8 mouse cellular contexts compared by ENCODE assay signal in genomic region chr2:26237290-26237782, GRCm38 (mm10). TPM values are rescaled to one million over a fixed set of nuclear protein-coding genes. Genes with fewer than 3 reads are reported as not detected.
DNase-seq lines count a peak whose midpoint lies in the region; ATAC-seq and TF ChIP-seq lines count a peak whose summit lies in the region.

Gene Qsox2, minus strand, starts transcription at chr2:26237525.

- peaks cover 6% of the 10 kb centered on the region; the same call in 1 of the 2 replicates for H3K36me3 ChIP-seq in forebrain, embryonic 10.5 days (replicated peaks)
- H3K36me3 ChIP-seq in heart, embryonic 15.5 days: no peaks in the 10 kb centered on the region
- no peaks in the 10 kb centered on the region for H3K36me3 ChIP-seq in liver, embryonic 14.5 days (replicated peaks; ENCODE audit: control insufficient read depth, insufficient read depth, low read depth)
- H3K36me3 ChIP-seq in neural tube, embryonic 11.5 days (ENCODE audit: control insufficient read depth, insufficient read depth, low read length): no peaks in the 10 kb centered on the region
- no peaks in the 10 kb centered on the region for H3K36me3 ChIP-seq in stomach, postnatal 0 days (ENCODE audit: control insufficient read depth, insufficient read depth, low read length)

- DNase-seq in CD8-positive naive resting alpha-beta T cell, adult 2 months (ENCODE audit: low read depth in 2 of 2, low spot score in 2 of 2): peak; percentile 62 to 82
- peak; percentile 81 for DNase-seq in c-Kit-positive CD71-negative TER-119-negative erythroid progenitor cells, embryonic 14.5 days (ENCODE audit: low read depth)
- peak; percentile 98 for DNase-seq in forebrain, embryonic 10.5 days (ENCODE audit: extremely low spot score, low spot score)
- peak; percentile 98 for DNase-seq in kidney, postnatal 25 days
- DNase-seq in liver, embryonic 14.5 days (ENCODE audit: low read depth in 3 of 3, low spot score in 3 of 3): peak; percentile 76 to 82 (median 79)
- peak; percentile 95 for DNase-seq in neural tube, embryonic 11.5 days (ENCODE audit: low spot score)
- peak; percentile 98 for DNase-seq in stomach, postnatal 0 days (ENCODE audit: low spot score)

- H3K4me2 ChIP-seq in heart, embryonic 15.5 days: peak within 1 kb of the TSS; percentile 91
- H3K4me2 ChIP-seq in liver, embryonic 14.5 days (ENCODE audit: low read depth): peak within 1 kb of the TSS; percentile 78
- peak within 1 kb of the TSS; percentile 88 for H3K4me2 ChIP-seq in neural tube, embryonic 11.5 days (ENCODE audit: low read depth)
- H3K4me2 ChIP-seq in stomach, postnatal 0 days (replicated peaks; ENCODE audit: low read depth): peak within 1 kb of the TSS; percentile 88

- no peaks in the 10 kb centered on the region for H3K9me3 ChIP-seq in forebrain, embryonic 10.5 days
- no peaks in the 10 kb centered on the region for H3K9me3 ChIP-seq in heart, embryonic 15.5 days (replicated peaks)
- no peaks in the 10 kb centered on the region for H3K9me3 ChIP-seq in liver, embryonic 14.5 days (ENCODE audit: control insufficient read depth, low read length)
- no peaks in the 10 kb centered on the region for H3K9me3 ChIP-seq in neural tube, embryonic 11.5 days (ENCODE audit: control insufficient read depth, low read length)
- H3K9me3 ChIP-seq in stomach, postnatal 0 days (ENCODE audit: control insufficient read depth, low read length): no peaks in the 10 kb centered on the region

- peak; percentile 84 for ATAC-seq in heart, embryonic 15.5 days (replicated peaks; ENCODE audit: insufficient number of reproducible peaks, insufficient read depth, low FRiP score, low read depth)
- ATAC-seq in liver, embryonic 14.5 days (ENCODE audit: insufficient read depth): peak; percentile 89
- peak; percentile 83 for ATAC-seq in neural tube, embryonic 11.5 days (ENCODE audit: insufficient read depth, low FRiP score, low TSS enrichment)
- ATAC-seq in stomach, postnatal 0 days (ENCODE audit: low FRiP score, low TSS enrichment): peak; percentile 94

- peaks cover 26% of the 10 kb centered on the region for H3K4me1 ChIP-seq in forebrain, embryonic 10.5 days
- peaks cover 30% of the 10 kb centered on the region for H3K4me1 ChIP-seq in heart, embryonic 15.5 days (replicated peaks)
- peaks cover 13 to 24% of the 10 kb centered on the region in 2 experiments for H3K4me1 ChIP-seq in liver, embryonic 14.5 days (replicated peaks; ENCODE audit: control insufficient read depth in 2 of 2, insufficient read depth in 2 of 2, low read length in 1 of 2)
- peaks cover 16% of the 10 kb centered on the region for H3K4me1 ChIP-seq in neural tube, embryonic 11.5 days (ENCODE audit: control insufficient read depth, insufficient read depth, low read length)
- H3K4me1 ChIP-seq in stomach, postnatal 0 days (replicated peaks; ENCODE audit: control insufficient read depth, insufficient read depth): peaks cover 3% of the 10 kb centered on the region

- peak within 1 kb of the TSS; percentile 73 for H3K9ac ChIP-seq in heart, embryonic 15.5 days
- H3K9ac ChIP-seq in liver, embryonic 14.5 days (replicated peaks): peak within 1 kb of the TSS; percentile 90
- H3K9ac ChIP-seq in neural tube, embryonic 11.5 days (ENCODE audit: low read length): peak within 1 kb of the TSS; percentile 91
- peak within 1 kb of the TSS; percentile 88 for H3K9ac ChIP-seq in stomach, postnatal 0 days (ENCODE audit: low read length)

- TF ChIP-seq EP300 in liver, embryonic 14.5 days (IDR thresholded peaks at IDR 0.05; ENCODE audit: low read depth): no peak
- no peak for TF ChIP-seq EP300 in stomach, postnatal 0 days (optimal IDR thresholded peaks at IDR 0.05)

- TF ChIP-seq CTCF in liver, embryonic 14.5 days (IDR thresholded peaks at IDR 0.05; ENCODE audit: low read depth): no peak
- TF ChIP-seq CTCF in stomach, postnatal 0 days (IDR thresholded peaks at IDR 0.05; ENCODE audit: low read depth): no peak

- H3K27ac ChIP-seq in forebrain, embryonic 10.5 days: peak within 1 kb of the TSS; percentile 95
- peak within 1 kb of the TSS; percentile 44 for H3K27ac ChIP-seq in heart, embryonic 15.5 days
- H3K27ac ChIP-seq in liver, embryonic 14.5 days: peak within 1 kb of the TSS; percentile 58
- peak within 1 kb of the TSS; percentile 73; the same call in 1 of the 2 replicates for H3K27ac ChIP-seq in neural tube, embryonic 11.5 days (ENCODE audit: low read depth, low read length)
- peak within 1 kb of the TSS; percentile 90 for H3K27ac ChIP-seq in stomach, postnatal 0 days (replicated peaks)

- H3K27me3 ChIP-seq in forebrain, embryonic 10.5 days (ENCODE audit: poor library complexity, severe bottlenecking): no peaks in the 10 kb centered on the region
- no peaks in the 10 kb centered on the region for H3K27me3 ChIP-seq in heart, embryonic 15.5 days
- H3K27me3 ChIP-seq in liver, embryonic 14.5 days (ENCODE audit: control insufficient read depth, insufficient read depth, low read length): no peaks in the 10 kb centered on the region
- no peaks in the 10 kb centered on the region for H3K27me3 ChIP-seq in neural tube, embryonic 11.5 days (ENCODE audit: control insufficient read depth, insufficient read depth, low read length)
- no peaks in the 10 kb centered on the region for H3K27me3 ChIP-seq in stomach, postnatal 0 days (ENCODE audit: control insufficient read depth, insufficient read depth, low read length)

- H3K4me3 ChIP-seq in forebrain, embryonic 10.5 days: peak within 1 kb of the TSS; percentile 97
- peak within 1 kb of the TSS; percentile 78 for H3K4me3 ChIP-seq in heart, embryonic 15.5 days
- H3K4me3 ChIP-seq in liver, embryonic 14.5 days (ENCODE audit: insufficient read depth in 1 of 2, low read depth in 2 of 2, low read length in 2 of 2): peak within 1 kb of the TSS; percentile 88 to 93
- peak within 1 kb of the TSS; percentile 94 for H3K4me3 ChIP-seq in neural tube, embryonic 11.5 days (ENCODE audit: low read depth, low read length)
- H3K4me3 ChIP-seq in stomach, postnatal 0 days (ENCODE audit: low read depth, low read length): peak within 1 kb of the TSS; percentile 83

- 2% methylated on average over 36 of the region's 36 CpGs for WGBS in forebrain, embryonic 10.5 days
- WGBS in heart, embryonic 15.5 days: under 1% methylated on average over 36 of the region's 36 CpGs
- WGBS in liver, embryonic 14.5 days (ENCODE audit: insufficient replicate concordance): 1% methylated on average over 36 of the region's 36 CpGs
- 2% methylated on average over 25 of the region's 36 CpGs for WGBS in neural tube, embryonic 11.5 days
- WGBS in stomach, postnatal 0 days: under 1% methylated on average over 32 of the region's 36 CpGs

RNA-seq across cellular contexts. Expression of gene Qsox2, which starts in this region (rescaled TPM):
- polyA plus RNA-seq in forebrain, embryonic 10.5 days (2016; fragmentation: Nextera tagmentation; extraction: Ambion mirVana): 19.8 and 21.1 TPM in 2 replicates
- 8.8 and 14.3 TPM in 2 replicates for polyA plus RNA-seq in heart, embryonic 15.5 days (2015; fragmentation: Nextera tagmentation; extraction: Ambion mirVana)
- polyA plus RNA-seq in liver, embryonic 14.5 days (2012; rRNA removed): 4.5 and 4.7 TPM in 2 replicates
- polyA plus RNA-seq in liver, embryonic 14.5 days (2014; fragmentation: Nextera tagmentation; extraction: Ambion mirVana): 3.8 and 4.3 TPM in 2 replicates
- 17.3 and 18.9 TPM in 2 replicates for polyA plus RNA-seq in neural tube, embryonic 11.5 days (2014; fragmentation: Nextera tagmentation; extraction: Ambion mirVana)
- polyA plus RNA-seq in stomach, postnatal 0 days (2015; fragmentation: Nextera tagmentation; extraction: Ambion mirVana): 10.7 and 11.2 TPM in 2 replicates

Comparison
In these comparisons a context has a peak if more than half of its experiments do, and no peak if none do; other contexts are left out.
1. Peak in every context shown above with its lines: DNase-seq, ATAC-seq, H3K4me3 ChIP-seq and H3K27ac ChIP-seq.
2. H3K27ac ChIP-seq: peak in every context shown above with its lines; median percentile 95 in forebrain, embryonic 10.5 days; 90 in stomach, postnatal 0 days; 73 in neural tube, embryonic 11.5 days; 58 in liver, embryonic 14.5 days; 44 in heart, embryonic 15.5 days.